Mouse (Mus musculus) erythroblast, embryonic 14.5 days (primary cell): ENCODE data around the gene Ntn5.

Experiments
- GATA1 ChIP-seq: IDR thresholded peaks from 2 replicates; pipeline ENCODE4 v1.6.1; 2012; ENCODE audit warnings: low read length, inconsistent platforms, mixed read lengths
- TAL1 ChIP-seq: IDR thresholded peaks from 3 replicates; pipeline ENCODE4 v1.6.1; 2012; ENCODE audit warnings: low read length, inconsistent platforms, mixed read lengths

- TF ChIP-seq TAL1: no peak
- TF ChIP-seq GATA1: no peak
Observed at GRCm38 (mm10) chr7:45719738-45720412, 36.1 kb downstream of the Ntn5 start.
